Mouse (Mus musculus): ENCODE measurements at regions not wholly inside any gene's neighbourhood (a gene's known extent, or its start where the extent isn't known, plus 50 kb on each side); places are given as distances from the start of the nearest gene placed in this dataset.
"Not testable (repeated sequence)": the region's sequence is repeated elsewhere in the genome, so short reads cannot be mapped to it uniquely, and the experiment has no call there.

DNA sequence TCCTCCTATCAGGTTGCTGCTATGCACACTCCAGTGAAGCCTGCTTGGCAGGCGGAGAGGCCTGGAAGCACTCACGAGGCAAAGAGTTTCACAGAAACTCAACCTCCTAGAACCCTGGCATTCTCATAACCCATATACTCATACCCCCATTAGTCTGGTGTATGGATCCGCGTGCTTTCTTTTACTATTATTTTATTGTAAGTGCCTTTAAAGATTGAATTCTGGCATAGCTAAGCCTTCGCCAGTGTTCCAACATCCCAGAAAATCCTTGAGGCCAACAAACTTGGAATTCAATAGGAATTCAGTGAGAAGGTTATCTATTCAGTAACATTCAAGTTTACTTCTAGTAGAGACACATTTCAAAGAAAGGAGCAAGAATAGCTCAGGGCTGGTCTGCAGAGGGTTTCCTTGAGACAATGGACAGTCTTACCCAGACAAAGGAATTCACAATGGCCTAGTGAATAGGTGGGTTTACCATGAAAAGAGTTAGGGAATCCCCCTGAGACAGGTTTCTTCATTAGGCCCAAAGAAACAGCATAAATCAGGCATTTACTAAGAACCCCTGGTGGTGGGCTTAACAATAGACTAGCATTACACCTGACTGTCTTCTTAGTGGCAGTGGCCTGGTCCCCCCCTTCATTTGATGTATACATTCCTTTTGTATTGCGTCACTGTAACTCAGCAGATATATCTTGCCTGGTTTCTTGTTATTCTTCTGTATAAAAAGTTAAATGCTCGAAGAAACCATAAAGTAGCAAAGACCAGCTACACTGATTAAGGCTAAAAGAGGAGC lies 80.8 kb upstream of the Gm15446 start:
- DNase-seq = not testable (repeated sequence)

DNA sequence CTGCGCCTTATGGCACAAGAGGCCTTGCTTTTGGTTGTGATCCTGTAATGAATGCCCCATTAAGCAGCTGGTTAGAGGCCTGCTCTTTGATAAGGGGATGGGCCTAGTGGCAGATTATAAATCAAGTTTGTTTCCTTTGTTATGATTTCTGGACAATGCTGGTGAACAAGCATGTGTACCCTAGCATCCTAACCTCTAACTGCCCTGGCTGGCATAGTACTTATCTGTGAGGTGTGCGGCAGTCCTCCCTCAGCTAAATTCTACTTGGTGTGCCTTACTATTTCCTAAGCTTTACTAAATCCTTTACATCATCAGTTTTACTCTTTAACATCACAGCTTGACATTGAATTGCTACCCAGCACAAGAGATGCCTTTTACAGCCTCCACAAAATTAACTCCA lies 79.0 kb upstream of the Gm15446 start:
- not testable (repeated sequence) for DNase-seq

DNA sequence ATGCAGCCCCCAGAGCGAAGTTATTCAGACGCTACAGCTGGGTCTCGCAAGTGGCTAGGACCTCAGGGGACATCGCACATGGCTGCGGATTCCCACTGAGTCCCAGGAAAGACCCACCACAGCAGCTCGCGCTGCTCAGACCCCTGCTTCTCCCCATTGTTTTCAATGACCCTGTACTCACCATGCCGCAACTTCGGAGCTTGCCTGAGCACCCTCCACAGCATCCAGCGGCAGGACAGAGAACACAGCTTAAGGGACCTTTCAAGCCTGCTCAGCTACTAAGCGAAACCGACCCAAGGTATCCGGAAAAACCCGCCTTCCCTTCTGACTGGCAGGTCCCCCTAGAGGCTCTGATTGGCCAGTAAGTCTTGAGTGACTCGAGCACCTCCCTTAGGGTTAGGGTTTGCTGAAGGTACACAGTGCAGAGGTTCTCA lies 78.4 kb upstream of the Gm15446 start:
- DNase-seq = peak; percentile 76

DNA sequence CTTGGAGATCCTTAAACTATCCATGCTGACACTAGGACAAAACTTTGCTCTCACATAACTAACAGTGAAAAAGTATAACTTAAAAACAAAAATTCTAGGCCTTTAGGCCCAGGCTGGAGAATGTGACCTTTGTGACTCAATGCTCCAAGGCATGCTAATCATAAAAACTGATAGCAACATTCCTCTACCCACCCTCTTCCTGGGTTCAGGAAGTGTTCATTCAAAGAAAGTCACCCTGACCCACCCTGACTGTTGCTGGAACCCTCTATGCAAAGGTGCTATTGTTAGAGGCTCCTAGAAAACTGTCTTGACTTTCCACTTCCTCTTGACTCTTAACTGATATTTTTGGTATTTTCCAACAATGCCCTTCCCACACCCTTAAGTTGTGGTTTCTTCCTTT lies 72.0 kb upstream of the Gm15446 start:
- not testable (repeated sequence) for DNase-seq

DNA sequence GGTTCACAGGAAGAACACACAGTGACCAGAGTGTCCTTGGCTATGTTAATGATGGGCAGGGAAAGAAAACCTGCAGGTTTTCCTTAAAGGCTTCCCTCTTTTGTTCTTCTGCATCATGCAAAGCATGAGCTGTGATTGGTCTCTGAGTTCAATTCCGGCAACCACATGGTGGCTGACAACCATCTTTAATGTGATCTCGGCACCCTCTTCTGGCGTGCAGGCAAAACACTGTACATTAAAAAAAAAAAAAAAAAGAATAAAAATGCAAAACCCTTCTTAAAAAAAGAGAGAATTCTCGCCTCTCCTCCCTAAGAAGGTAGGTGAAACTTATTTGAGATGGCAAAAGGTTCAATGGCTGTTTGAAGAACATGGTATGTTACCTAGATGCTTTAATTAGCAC lies 62.8 kb upstream of the Gm15446 start:
- no peak for DNase-seq

DNA sequence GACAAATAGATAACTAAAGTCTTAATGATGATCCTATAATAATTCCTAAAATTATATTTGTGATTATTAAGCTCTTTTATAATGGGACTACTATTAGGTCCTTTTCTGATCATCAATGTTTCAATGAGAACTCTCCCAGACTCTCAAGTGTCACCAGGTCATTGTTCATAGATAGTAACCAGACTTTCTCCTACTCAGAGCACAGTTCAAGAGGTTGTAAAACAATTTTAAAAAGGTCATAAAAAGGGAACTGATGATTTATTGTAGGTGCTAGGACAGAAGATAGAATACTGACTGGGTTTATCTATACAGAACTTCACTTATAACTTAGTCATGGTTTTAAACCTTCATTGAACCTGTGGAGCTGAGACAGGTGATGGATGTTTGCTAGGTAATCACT lies 58.7 kb upstream of the Gm15446 start:
- DNase-seq = not testable (repeated sequence)

DNA sequence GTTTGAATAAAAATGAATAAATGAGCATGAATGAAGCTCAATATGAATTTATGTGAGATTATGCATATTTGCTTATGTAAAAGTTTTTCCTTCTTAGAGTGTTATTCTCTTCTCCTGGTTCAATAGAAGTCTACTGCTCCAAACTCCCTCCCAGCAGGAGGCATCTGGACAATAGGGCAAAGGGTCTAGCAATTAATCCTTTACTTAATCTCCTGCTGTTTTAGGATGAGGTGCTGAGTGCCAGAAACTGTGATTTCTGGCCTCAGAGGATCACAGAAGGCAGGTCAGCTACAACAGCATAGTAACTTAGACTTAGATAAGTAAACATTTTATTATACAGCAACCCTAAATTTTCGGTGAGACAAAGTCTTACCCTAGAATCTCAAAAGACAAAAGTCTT lies 57.6 kb upstream of the Gm15446 start:
- no peak for DNase-seq

DNA sequence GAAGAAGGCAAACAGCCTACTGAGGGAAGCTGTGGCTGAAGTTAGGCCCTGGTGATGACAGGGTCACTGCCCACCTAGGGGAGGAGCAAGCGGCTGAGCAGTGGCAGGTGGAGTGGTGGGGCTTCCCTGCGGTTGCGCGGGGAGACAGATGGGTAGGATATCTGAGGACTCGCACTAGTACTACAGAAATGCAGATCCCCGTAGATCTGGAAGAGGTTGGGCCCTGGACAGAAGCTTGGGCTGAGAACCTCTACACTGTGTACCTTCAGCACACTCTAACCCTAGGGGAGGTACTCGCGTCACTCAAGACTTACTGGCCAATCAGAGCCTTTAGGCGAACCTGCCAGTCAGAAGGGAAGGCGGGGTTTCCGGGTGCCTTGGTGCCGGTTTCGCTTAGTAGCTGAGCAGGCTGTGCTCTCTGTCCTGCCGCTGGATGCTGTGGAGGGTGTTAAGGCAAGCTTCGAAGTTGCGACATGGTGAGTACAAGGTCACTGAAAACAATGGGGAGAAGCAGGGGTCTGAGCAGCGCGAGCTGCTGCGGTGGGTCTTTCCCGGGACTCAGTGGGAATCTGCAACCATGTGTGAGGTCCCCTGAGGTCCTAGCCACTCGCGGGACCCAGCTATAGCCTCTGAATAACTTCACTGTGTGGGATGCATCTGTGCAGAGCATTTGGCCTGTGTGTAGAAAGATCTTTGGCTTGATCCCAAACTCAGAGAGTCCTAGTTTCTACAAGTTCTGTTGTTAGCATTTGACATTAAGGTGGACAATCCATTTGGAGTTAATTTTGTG lies 56.7 kb upstream of the Gm15446 start:
- peak; percentile 92 for DNase-seq

DNA sequence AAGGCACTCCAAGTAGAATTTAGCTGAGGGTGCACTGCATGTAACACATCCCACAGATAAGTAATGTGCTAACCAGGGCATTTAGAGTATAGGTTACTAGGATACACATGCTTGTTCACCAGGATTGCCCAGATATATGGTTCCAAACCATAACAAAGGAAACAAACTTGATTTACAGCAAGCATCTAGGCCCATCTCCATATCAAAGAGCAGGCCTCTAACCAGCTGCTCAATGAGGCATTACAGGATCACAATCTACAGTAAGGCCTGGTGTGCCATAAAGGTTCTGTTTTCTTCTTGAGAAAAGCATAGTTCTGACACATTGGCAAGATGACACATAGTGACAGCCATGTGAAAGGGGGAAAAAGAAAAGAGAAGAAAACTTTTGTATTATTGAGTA lies 56.0 kb upstream of the Gm15446 start:
- DNase-seq = not testable (repeated sequence)
